Mouse (Mus musculus): ENCODE results near the gene Itgb2l. TPM values are rescaled to one million over a fixed set of nuclear protein-coding genes. Genes with fewer than 3 reads are reported as not detected.
A peak's percentile ranks its signal among the peaks of the same experiment; 100 is the strongest.

The Itgb2l gene
- 0.08 and 0.10 TPM in 2 replicates for polyA plus RNA-seq (2016; fragmentation: Nextera tagmentation; extraction: Ambion mirVana)

DNA sequence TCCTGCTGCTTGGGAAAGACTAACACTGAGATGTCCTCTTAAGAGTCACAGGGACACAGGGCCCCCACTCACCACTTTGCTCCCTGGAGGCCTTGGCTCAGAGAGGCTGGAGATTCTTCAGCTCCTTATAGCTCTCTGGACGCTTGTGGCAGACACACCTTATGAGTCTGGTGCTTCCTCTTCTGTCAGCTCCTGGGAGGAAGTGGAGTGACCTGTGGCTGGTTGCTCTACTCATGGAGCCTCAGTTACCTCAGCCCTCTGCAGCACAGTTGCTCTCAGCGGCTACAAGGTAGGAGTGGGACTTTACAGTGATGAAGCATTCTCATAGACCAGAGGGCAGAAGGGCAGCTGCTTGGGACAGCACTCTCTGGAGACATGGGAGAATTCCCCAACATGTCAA, at the start of gene Itgb2l:
Gene Itgb2l (minus strand): TSS at position 152 of the 400 bp plus-strand sequence.
- Histone ChIP-seq H3K27me3 (replicated peaks) (no peaks in the 10 kb centered on the region), H3K27ac (no peak within 1 kb of the TSS), H3K36me3 (no peaks in the 10 kb centered on the region), H3K4me3 (no peak within 1 kb of the TSS), H3K4me1 (no peaks in the 10 kb centered on the region), H3K9me3 (no peaks in the 10 kb centered on the region), H3K4me2 (replicated peaks) (no peak within 1 kb of the TSS), H3K9ac (no peak within 1 kb of the TSS)
- no peak for ATAC-seq (ENCODE audit: low FRiP score, low read depth)
- 82% methylated on average over 2 of the region's 2 CpGs for WGBS

DNA sequence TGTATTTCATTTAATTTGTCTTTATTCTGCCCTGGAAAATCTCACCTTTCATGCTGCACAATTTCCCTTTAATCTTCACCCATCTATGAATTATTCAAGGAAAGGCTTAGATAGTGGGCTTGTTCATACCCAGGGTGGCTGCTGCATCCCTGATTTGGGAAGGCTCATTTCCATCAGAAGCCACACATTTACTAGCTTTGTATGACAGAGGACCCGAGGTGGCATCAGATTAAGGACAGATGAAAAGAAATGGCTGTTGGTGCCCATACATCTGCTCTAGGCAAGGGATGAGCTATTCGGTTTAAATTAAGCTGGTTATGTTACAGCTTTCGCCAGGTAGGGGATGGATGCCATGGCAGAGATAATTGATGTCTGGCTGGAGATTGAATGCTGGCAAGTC, 48.1 kb upstream of the Itgb2l start:
- Histone ChIP-seq H3K4me3 (no peak overlapping the region), H3K9me3 (no peaks in the 10 kb centered on the region), H3K4me2 (replicated peaks) (no peak overlapping the region), H3K27ac (no peak overlapping the region), H3K9ac (no peak overlapping the region), H3K36me3 (no peaks in the 10 kb centered on the region), H3K27me3 (replicated peaks) (no peaks in the 10 kb centered on the region), H3K4me1 (no peaks in the 10 kb centered on the region)
- WGBS, result 80% methylated on average over 3 of the region's 3 CpGs
- no peak for ATAC-seq (ENCODE audit: low FRiP score, low read depth)

DNA sequence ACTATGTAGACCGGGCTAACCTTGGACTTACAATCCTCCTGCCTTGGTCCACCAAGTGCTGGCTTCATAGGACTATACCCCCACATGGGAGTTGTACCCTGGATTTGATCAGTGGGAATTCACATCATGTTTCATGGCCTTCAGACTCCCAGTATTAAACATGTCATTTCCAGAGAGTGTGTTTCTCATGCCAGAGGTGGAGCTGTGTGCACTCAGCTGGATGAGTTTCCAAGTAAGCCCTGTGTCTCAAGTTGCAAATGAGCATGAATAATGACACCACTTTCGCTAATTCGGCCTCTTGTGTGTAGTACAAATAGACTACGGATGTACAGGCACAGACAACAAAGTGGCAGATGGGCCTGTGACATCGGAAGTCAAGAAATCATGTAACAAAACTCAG, 44.6 kb upstream of the Itgb2l start:
- H3K4me3 ChIP-seq, result no peak overlapping the region
- H3K4me2 ChIP-seq (replicated peaks), result no peak overlapping the region
- H3K27ac ChIP-seq, result no peak overlapping the region
- H3K36me3 ChIP-seq, result no peaks in the 10 kb centered on the region
- WGBS, result 84% methylated on average over 5 of the region's 5 CpGs
- no peak overlapping the region for H3K9ac ChIP-seq
- no peaks in the 10 kb centered on the region for H3K27me3 ChIP-seq (replicated peaks)
- H3K9me3 ChIP-seq, result no peaks in the 10 kb centered on the region
- no peaks in the 10 kb centered on the region for H3K4me1 ChIP-seq
- ATAC-seq (ENCODE audit: low FRiP score, low read depth), result no peak

DNA sequence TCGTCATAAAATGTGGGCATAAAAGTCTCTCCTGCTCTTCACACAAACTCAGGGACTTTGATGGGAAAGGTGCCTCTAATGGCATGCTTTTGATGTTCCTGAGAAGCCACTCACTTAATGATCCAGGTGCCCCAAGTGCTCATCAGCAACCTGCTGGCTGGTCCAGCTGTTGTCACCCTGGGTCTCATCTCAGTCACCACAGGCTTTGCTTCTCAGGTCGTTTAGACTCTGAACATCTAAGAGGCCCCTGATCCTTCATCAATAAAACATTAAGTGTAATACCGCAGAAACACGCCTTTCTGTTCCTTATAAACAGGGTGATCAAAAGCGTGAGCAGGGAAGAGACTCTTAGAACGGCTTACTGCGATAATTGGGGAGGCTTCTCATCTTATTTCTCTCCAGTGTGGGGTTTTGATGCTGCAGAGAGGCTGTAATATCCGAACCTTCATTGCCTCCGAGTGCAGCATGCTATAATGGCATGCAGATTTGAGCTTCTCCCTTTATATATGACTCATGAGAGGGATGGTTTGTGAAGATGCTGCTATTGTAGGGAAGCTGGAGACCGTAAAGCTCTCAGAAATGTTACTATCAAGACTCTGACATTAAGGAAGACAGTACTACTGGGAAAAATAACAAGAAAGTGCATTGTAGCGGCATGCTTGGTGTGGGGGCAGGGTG, 43.7 kb upstream of the Itgb2l start:
- Histone ChIP-seq H3K36me3 (no peaks in the 10 kb centered on the region), H3K27me3 (replicated peaks) (no peaks in the 10 kb centered on the region), H3K9ac (no peak overlapping the region), H3K4me3 (no peak overlapping the region), H3K27ac (no peak overlapping the region), H3K4me1 (no peaks in the 10 kb centered on the region), H3K4me2 (replicated peaks) (no peak overlapping the region), H3K9me3 (no peaks in the 10 kb centered on the region)
- WGBS, result 73% methylated on average over 11 of the region's 11 CpGs
- ATAC-seq (ENCODE audit: low FRiP score, low read depth), result no peak

DNA sequence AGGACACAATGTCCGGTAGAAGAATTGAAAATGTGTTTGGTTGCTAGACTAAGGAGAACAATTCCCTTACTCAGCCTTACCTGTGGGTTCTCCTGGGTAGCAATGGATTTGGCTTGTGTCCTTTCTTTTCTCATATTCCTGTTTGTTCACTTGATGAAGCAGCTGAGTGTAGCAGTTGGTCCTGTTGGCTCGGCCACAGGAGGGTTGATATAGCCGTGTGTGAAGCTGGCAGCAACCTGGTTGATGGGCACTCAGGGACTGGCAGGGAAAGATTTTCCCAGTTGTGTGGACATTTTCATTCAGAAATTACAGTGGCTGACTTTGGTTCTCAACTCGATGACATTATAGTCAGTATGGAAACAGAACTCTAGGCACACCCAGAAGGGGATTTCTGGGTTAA, 38.4 kb upstream of the Itgb2l start:
- no peaks in the 10 kb centered on the region for H3K4me1 ChIP-seq
- WGBS, result 90% methylated on average over 4 of the region's 4 CpGs

DNA sequence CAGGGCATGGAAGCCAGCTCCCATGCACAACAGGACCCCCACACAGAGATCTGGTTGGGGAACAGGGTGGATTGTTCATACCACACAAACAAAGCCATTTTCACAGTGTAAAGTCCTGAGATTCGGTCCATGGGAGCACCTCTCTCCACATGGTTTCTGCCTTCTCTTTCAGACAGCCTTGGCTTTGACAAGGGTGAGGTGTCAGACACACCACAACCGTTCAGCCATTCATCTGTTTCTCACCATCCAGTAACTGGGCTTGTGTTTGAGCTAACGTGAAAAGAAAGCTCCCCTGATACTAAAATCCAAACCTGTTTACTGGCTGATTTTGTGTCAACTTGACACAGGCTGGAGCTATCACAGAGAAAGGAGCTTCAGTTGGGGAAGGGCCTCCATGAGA, 30.8 kb upstream of the Itgb2l start:
- Histone ChIP-seq H3K27me3 (replicated peaks) (no peaks in the 10 kb centered on the region), H3K4me1 (no peaks in the 10 kb centered on the region), H3K27ac (no peak overlapping the region), H3K9ac (no peak overlapping the region), H3K4me2 (replicated peaks) (no peak overlapping the region), H3K4me3 (no peak overlapping the region), H3K36me3 (no peaks in the 10 kb centered on the region), H3K9me3 (no peaks in the 10 kb centered on the region)
- 63% methylated on average over 3 of the region's 3 CpGs for WGBS
- no peak for ATAC-seq (ENCODE audit: low FRiP score, low read depth)

More for the DNA sequence above, 38.4 kb upstream of the Itgb2l start:
- no peak overlapping the region for H3K9ac ChIP-seq
- H3K4me2 ChIP-seq (replicated peaks), result no peak overlapping the region
- no peaks in the 10 kb centered on the region for H3K9me3 ChIP-seq
- H3K36me3 ChIP-seq, result no peaks in the 10 kb centered on the region
- no peak for ATAC-seq (ENCODE audit: low FRiP score, low read depth)
- no peak overlapping the region for H3K27ac ChIP-seq
- no peak overlapping the region for H3K4me3 ChIP-seq
- H3K27me3 ChIP-seq (replicated peaks), result no peaks in the 10 kb centered on the region

DNA sequence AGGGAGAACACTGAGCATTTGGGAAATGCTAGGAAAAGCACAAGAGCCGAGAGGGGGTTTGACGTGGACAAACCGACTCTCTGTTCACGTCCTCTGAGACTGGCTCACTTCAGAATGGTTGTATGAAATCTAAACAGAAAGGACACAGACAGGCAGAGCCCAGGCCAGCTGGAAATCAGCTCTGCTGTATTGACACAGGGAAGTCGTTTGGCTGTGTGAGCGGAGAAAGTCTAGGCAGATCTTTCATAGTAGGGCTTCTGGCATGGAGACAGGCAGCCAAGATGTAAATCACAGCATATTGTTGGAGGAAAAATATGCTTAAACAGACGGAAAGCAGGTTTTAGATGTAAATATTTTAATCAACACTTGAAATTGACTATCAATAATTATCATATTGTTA, 29.4 kb upstream of the Itgb2l start:
- no peaks in the 10 kb centered on the region for H3K4me1 ChIP-seq
- 64% methylated on average over 7 of the region's 7 CpGs for WGBS
- H3K9ac ChIP-seq, result no peak overlapping the region
- no peaks in the 10 kb centered on the region for H3K36me3 ChIP-seq
- H3K4me3 ChIP-seq, result no peak overlapping the region
- H3K27ac ChIP-seq, result no peak overlapping the region
- no peaks in the 10 kb centered on the region for H3K27me3 ChIP-seq (replicated peaks)
- ATAC-seq (ENCODE audit: low FRiP score, low read depth), result no peak
- H3K4me2 ChIP-seq (replicated peaks), result no peak overlapping the region
- no peaks in the 10 kb centered on the region for H3K9me3 ChIP-seq

DNA sequence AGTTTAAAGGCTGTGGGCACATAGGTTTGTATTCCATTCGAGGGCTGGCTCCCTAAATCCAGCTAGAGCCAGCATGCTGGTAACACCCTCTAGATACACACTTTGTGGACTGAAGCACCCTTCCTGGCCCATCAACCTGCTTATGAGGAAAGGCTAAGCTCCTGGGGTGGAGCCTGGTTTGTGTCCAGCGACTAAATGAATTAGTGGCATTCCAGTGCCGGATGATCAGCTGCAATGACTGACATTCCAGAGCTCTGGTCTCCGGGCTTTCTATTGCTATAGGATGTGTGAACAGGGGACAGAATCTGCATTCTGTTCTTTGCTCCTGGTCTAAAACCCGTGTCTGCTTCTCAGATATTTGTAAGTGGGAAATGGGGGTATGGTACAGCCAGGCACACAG, 28.9 kb upstream of the Itgb2l start:
- Histone ChIP-seq H3K27ac (no peak overlapping the region), H3K4me2 (replicated peaks) (no peak overlapping the region), H3K4me3 (no peak overlapping the region), H3K9me3 (no peaks in the 10 kb centered on the region), H3K9ac (no peak overlapping the region), H3K4me1 (no peaks in the 10 kb centered on the region), H3K36me3 (no peaks in the 10 kb centered on the region), H3K27me3 (replicated peaks) (no peaks in the 10 kb centered on the region)
- 47% methylated on average over 5 of the region's 5 CpGs for WGBS
- no peak for ATAC-seq (ENCODE audit: low FRiP score, low read depth)

DNA sequence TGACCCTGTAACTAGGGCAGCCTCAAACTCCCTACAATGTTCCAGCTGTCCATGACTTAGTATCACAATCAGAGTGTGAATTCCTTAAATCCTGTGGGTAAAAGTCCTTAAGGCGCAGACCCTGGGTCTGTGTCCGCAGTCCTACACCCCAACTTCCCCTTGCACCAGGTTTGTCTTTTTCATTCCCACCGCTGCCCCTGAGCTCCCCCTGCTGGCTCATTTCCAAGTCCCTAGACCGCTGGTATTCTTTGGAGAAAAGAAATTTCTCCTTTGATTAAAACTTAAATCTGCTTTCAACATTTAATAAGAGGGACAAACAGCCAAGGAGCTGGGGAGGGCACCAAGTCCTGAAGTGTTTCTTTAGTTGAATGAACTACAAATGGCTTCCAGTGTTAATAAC, 26.2 kb upstream of the Itgb2l start:
- H3K4me3 ChIP-seq, result no peak overlapping the region
- H3K9me3 ChIP-seq, result no peaks in the 10 kb centered on the region
- ATAC-seq (ENCODE audit: low FRiP score, low read depth), result no peak
- H3K4me1 ChIP-seq, result no peaks in the 10 kb centered on the region
- 45% methylated on average over 4 of the region's 4 CpGs for WGBS
- H3K9ac ChIP-seq, result no peak overlapping the region
- no peaks in the 10 kb centered on the region for H3K27me3 ChIP-seq (replicated peaks)
- H3K36me3 ChIP-seq, result no peaks in the 10 kb centered on the region
- no peak overlapping the region for H3K27ac ChIP-seq
- H3K4me2 ChIP-seq (replicated peaks), result no peak overlapping the region

DNA sequence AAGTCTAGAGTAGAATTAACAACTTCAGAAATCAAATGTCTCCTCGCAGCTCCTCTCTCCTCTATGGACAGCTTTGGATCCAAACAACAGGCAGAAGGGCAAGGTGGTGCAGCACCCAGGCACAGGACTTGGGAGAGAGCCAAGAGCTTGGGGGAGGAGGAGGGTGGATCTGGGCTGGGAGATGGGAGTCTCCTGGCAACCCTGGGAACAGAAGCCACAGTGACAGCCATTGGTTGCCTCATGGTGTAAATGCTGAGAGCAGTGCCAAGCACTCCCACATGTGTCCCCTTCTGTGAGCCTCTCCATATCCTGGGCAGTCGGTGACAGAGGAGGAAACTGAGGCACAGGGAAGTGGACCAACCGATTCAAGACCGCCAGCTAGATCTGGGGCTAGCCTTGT, 25.3 kb upstream of the Itgb2l start:
- 85% methylated on average over 4 of the region's 4 CpGs for WGBS
- Histone ChIP-seq H3K27me3 (replicated peaks) (no peaks in the 10 kb centered on the region; the same call in 1 of the 2 replicates), H3K4me3 (no peak overlapping the region), H3K9ac (no peak overlapping the region), H3K27ac (no peak overlapping the region), H3K36me3 (no peaks in the 10 kb centered on the region), H3K9me3 (no peaks in the 10 kb centered on the region), H3K4me1 (no peaks in the 10 kb centered on the region), H3K4me2 (replicated peaks) (no peak overlapping the region)
- ATAC-seq (ENCODE audit: low FRiP score, low read depth), result no peak; the same call in 1 of the 2 replicates

DNA sequence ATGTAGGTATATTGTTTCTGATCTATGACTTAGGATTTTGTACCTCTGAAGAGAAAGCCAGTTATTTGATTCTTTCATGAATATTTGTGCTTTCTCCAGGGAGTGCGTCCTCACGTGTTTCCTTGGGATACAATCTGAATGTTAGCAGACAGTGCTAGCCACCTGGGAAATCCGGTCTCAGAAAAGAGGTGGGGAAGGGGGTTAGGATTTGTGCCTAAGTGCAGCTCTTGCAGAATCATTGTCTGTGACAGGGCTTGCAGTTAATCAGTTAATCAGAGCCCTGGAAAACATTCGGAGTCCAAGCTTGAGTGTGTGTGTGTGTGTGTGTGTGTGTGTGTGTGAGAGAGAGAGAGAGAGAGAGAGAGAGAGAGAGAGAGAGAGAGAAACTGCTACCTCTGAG, 24.6 kb upstream of the Itgb2l start:
- H3K9ac ChIP-seq, result no peak overlapping the region
- no peak for ATAC-seq (ENCODE audit: low FRiP score, low read depth)
- no peaks in the 10 kb centered on the region for H3K36me3 ChIP-seq
- no peaks in the 10 kb centered on the region for H3K4me1 ChIP-seq
- no peak overlapping the region for H3K27ac ChIP-seq
- no peak overlapping the region for H3K4me3 ChIP-seq
- H3K9me3 ChIP-seq, result no peaks in the 10 kb centered on the region
- no peak overlapping the region for H3K4me2 ChIP-seq (replicated peaks)
- no peaks in the 10 kb centered on the region; the same call in 1 of the 2 replicates for H3K27me3 ChIP-seq (replicated peaks)
- WGBS, result 73% methylated on average over 4 of the region's 4 CpGs

DNA sequence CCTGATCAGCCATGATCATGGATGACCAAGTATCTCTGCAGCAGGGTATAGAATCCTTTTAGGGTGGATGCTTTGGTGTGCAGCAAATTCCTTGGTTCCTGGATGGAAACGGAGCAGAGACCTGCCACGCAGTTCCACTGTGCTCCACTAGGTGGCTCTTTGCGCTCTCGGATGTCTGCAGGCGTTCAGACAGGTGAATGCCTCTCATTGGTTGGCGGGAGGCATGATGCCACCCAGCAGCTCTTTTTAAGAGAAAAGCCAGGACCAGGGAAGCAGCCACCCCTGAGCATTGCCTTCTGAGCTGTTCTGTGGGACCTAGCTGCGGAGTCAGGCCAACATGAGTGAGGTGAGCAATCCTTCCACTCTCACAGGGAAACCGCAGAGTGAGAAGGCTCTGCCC, 24.0 kb upstream of the Itgb2l start, which contains the start of gene Pcp4:
Gene Pcp4 (plus strand): TSS at position 162 of the 400 bp plus-strand sequence.
- Histone ChIP-seq H3K9me3 (no peaks in the 10 kb centered on the region), H3K9ac (no peak within 1 kb of the TSS), H3K36me3 (no peaks in the 10 kb centered on the region), H3K4me1 (no peaks in the 10 kb centered on the region), H3K4me3 (no peak within 1 kb of the TSS), H3K27me3 (replicated peaks) (no peaks in the 10 kb centered on the region; the same call in 1 of the 2 replicates), H3K4me2 (replicated peaks) (0 out of 2 replicates have a peak within 1 kb of the TSS, but pooled peaks have one; percentile 24), H3K27ac (no peak within 1 kb of the TSS)
- WGBS, result 10% methylated on average over 8 of the region's 8 CpGs
- peak; percentile 49; the same call in 1 of the 2 replicates for ATAC-seq (ENCODE audit: low FRiP score, low read depth)

DNA sequence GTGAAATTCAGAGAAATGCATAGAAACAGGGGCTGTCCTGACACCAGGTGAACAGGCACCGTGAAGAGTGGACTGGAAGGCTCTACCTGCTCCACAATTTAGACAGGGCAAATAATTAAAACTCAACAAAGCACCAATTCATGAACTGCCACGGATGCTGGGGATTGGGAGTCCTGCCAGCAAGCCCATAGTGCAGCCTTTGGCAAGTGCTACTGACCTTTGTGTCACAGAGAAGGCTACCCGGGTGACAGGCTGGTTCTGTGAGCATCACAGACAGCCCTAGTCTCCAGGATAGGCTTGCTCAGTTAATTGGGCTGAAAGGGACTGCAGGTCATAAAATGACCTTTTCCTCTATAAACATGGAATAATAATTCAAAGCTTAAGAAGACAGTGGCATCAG, 17.4 kb upstream of the Itgb2l start:
- no peak for ATAC-seq (ENCODE audit: low FRiP score, low read depth)
- no peak overlapping the region for H3K4me2 ChIP-seq (replicated peaks)
- H3K9ac ChIP-seq, result no peak overlapping the region
- H3K9me3 ChIP-seq, result no peaks in the 10 kb centered on the region
- H3K27ac ChIP-seq, result no peak overlapping the region
- no peaks in the 10 kb centered on the region for H3K4me1 ChIP-seq
- H3K27me3 ChIP-seq (replicated peaks), result no peaks in the 10 kb centered on the region; the same call in 1 of the 2 replicates
- H3K36me3 ChIP-seq, result no peaks in the 10 kb centered on the region
- no peak overlapping the region for H3K4me3 ChIP-seq
- 62% methylated on average over 3 of the region's 3 CpGs for WGBS
